Mouse (Mus musculus) kidney, adult 2 months (tissue): ENCODE data around the gene Eaf2.

Experiments used
- CTCF ChIP-seq: fragments of 200-500 bp; conservative IDR thresholded peaks from 2 replicates; pipeline ENCODE4 v1.5.1; 2011; ENCODE audit warnings: low read depth, mild to moderate bottlenecking, control low read depth, low read length, moderate library complexity, mixed read lengths; ENCODE audit not compliant: insufficient read depth, insufficient read length
- POLR2A ChIP-seq: fragments of 200-500 bp; IDR thresholded peaks from one replicate; pipeline ENCODE4 v1.6.1; 2011; ENCODE audit warnings: low read depth, low read length, control low read depth

GRCm38 (mm10) chr16:36770191-36770771 lies 104.5 kb downstream of the Eaf2 start:
- no peak for TF ChIP-seq CTCF
- TF ChIP-seq POLR2A = no peak
